In genomic region chr11:88406408-88406915, GRCm38 (mm10) we compare ENCODE assay signal across 10 mouse cellular contexts.
DNase-seq lines count a peak whose midpoint lies in the region; ATAC-seq lines count a peak whose summit lies in the region.
"Had no signal": no experiment of that assay in that cellular context is flagged by ENCODE, and none has a peak within 500 bp of the region (broad histone marks: within the 10 kb centered on the region; RNA-seq: fewer than 3 reads in every experiment).

No protein-coding gene starts in this region.

- no peaks in the 10 kb centered on the region for H3K36me3 ChIP-seq in embryonic facial prominence, embryonic 11.5 days (replicated peaks; ENCODE audit: control insufficient read depth, insufficient read depth, low read depth, low read length)
- no peaks in the 10 kb centered on the region for H3K36me3 ChIP-seq in neural tube, embryonic 14.5 days (ENCODE audit: control insufficient read depth, insufficient read depth, low read length)

- ATAC-seq in embryonic facial prominence, embryonic 11.5 days (replicated peaks; ENCODE audit: insufficient number of reproducible peaks, low FRiP score, low TSS enrichment, low read depth), result peak; percentile 34; the same call in 1 of the 2 replicates
- no peak for ATAC-seq in neural tube, embryonic 14.5 days (ENCODE audit: low read depth)
- no peak for ATAC-seq in erythroblast, adult 5-6 weeks (replicated peaks; ENCODE audit: low FRiP score, poor library complexity, severe bottlenecking)
- ATAC-seq in granulocyte monocyte progenitor cell, adult 5-6 weeks (replicated peaks; ENCODE audit: poor library complexity, severe bottlenecking), result no peak

- H3K9me3 ChIP-seq in embryonic facial prominence, embryonic 11.5 days (replicated peaks; ENCODE audit: control insufficient read depth, low read length), result no peaks in the 10 kb centered on the region
- no peaks in the 10 kb centered on the region for H3K9me3 ChIP-seq in neural tube, embryonic 14.5 days (ENCODE audit: control insufficient read depth, low read length)

- no peak overlapping the region for H3K4me3 ChIP-seq in embryonic facial prominence, embryonic 11.5 days (ENCODE audit: low read depth, low read length)
- H3K4me3 ChIP-seq in neural tube, embryonic 14.5 days (ENCODE audit: low read depth, low read length), result no peak overlapping the region

- H3K27me3 ChIP-seq in embryonic facial prominence, embryonic 11.5 days (ENCODE audit: control insufficient read depth, insufficient read depth, low read length), result no peaks in the 10 kb centered on the region
- H3K27me3 ChIP-seq in neural tube, embryonic 14.5 days (ENCODE audit: control insufficient read depth, insufficient read depth, low read length), result no peaks in the 10 kb centered on the region

- peak; percentile 73 for DNase-seq in kidney, adult 11 months
- no peak for DNase-seq in kidney, postnatal 10 days
- no peak for DNase-seq in embryonic facial prominence, embryonic 11.5 days (ENCODE audit: low spot score)
- DNase-seq in kidney, adult 9 months, result peak; percentile 81
- no peak for DNase-seq in urinary bladder, postnatal 14 days (ENCODE audit: low spot score)
- DNase-seq: cerebellum, adult 11 months; layer of hippocampus, adult 9-11 months had no signal

- WGBS in embryonic facial prominence, embryonic 11.5 days, result 66% methylated on average over 3 of the region's 3 CpGs
- WGBS in neural tube, embryonic 14.5 days, result 26% methylated on average over 3 of the region's 3 CpGs

- H3K27ac ChIP-seq in embryonic facial prominence, embryonic 11.5 days (replicated peaks; ENCODE audit: low read depth, low read length), result no peak overlapping the region
- peak overlapping the region; percentile 64 for H3K27ac ChIP-seq in neural tube, embryonic 14.5 days (ENCODE audit: low read depth, low read length)

- peaks cover 3% of the 10 kb centered on the region for H3K4me1 ChIP-seq in embryonic facial prominence, embryonic 11.5 days (ENCODE audit: control insufficient read depth, insufficient read depth, low read length)
- H3K4me1 ChIP-seq in neural tube, embryonic 14.5 days (ENCODE audit: control insufficient read depth, insufficient read depth, low read length), result peaks cover 47% of the 10 kb centered on the region

- H3K4me2 ChIP-seq in embryonic facial prominence, embryonic 11.5 days (ENCODE audit: low read depth, low read length), result no peak overlapping the region
- no peak overlapping the region for H3K4me2 ChIP-seq in neural tube, embryonic 14.5 days (ENCODE audit: low read depth, low read length)

- H3K9ac ChIP-seq in embryonic facial prominence, embryonic 11.5 days (replicated peaks; ENCODE audit: low read length), result no peak overlapping the region
- no peak overlapping the region for H3K9ac ChIP-seq in neural tube, embryonic 14.5 days (replicated peaks; ENCODE audit: low read depth, low read length)

Comparison
In these comparisons a context has a peak if more than half of its experiments do, and no peak if none do; other contexts are left out.
1. DNase-seq: peak in kidney, adult 11 months (single experiment) and kidney, adult 9 months (single experiment); none in kidney, postnatal 10 days (single experiment), embryonic facial prominence, embryonic 11.5 days (single experiment) and urinary bladder, postnatal 14 days (single experiment).